Mouse (Mus musculus): ENCODE data around the gene Olr1. TPM values are rescaled to one million over a fixed set of nuclear protein-coding genes. Genes with fewer than 3 reads are reported as not detected.
"Not testable (repeated sequence)": the region's sequence is repeated elsewhere in the genome, so short reads cannot be mapped to it uniquely, and the experiment has no call there.

The Olr1 gene
- total RNA-seq, 2 experiments from 2014 or later = 0.07 to 0.17 TPM

DNA sequence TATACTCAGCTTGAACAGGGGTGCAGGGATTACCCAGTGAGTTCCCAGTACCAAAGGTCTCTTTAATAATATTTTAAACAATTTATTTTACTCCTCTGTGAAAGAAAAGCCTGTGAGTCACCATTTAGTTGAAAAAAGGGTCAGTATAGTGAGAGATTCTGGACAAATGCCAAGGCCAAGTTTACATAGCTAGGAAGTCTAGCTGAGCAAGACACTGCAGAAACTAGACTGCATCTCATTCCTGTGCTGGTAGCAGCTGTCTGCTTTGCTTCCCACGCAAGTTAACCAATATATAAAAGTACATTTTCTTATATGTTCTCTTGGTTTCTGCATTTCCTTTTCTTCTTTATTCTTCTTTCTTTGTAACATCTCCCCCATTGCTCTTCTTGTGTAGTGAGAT, 6.4 kb upstream of the Olr1 start:
- no peak for DNase-seq
- intact Hi-C loops (cut with DNase I) = no loop called here

DNA sequence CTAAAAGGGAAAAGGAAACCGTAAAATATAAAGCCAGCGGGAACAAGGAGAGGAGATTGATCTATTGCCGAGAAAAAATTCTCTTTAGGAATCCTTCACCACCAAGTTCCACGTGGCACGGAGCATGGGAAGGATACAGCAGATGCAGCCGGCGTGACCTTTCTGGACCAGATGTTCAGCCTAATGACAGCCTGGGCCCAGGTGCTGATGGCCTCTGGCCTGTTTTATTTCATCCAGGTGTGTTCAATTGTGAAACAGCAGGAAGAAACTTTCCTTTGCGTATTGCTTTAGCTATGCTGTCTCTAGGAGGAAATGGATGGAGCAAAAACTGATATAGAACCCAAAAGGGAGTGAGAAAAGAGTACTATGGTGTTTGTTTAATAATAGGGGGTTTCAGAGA, 5.9 kb upstream of the Olr1 start:
- DNase-seq = no peak
- intact Hi-C loops (cut with DNase I) = no loop called here

- no peak for DNase-seq
- intact Hi-C loops (cut with DNase I) = no loop called here
These were observed 5.4 kb upstream of the Olr1 start, which contains the start of gene Tmem52b for GRCm38 (mm10) chr6:129512367-129512766. TSS of gene Tmem52b (plus strand) at chr6:129512555.

- intact Hi-C loops (cut with DNase I) = no loop called here
- DNase-seq = no peak
These were observed 3.4 kb upstream of the Olr1 start for GRCm38 (mm10) chr6:129510120-129510911.

DNA sequence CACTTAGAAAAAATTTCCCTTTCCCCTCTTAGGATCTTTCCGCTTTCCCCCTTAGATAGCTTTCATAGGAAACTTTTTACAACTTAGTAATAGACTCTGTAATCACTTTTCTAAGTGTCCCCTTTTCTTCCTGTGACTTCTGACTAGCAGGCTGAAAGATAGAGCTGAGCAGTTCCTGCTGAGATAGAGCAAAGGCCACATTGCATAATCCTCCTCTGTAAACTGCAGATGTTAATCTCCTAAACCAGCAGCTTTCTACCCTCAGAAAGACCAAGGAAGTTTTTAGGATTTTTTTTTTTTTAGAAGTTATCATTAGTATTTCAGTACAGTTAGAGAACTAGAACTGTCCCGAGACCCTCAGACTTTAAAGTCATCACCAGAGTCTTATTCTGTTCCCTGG, 3.5 kb downstream of the Olr1 start:
- DNase-seq = no peak
- intact Hi-C loops (cut with DNase I) = no loop called here

- DNase-seq; intact Hi-C loops (cut with DNase I): not testable (repeated sequence)
These were observed 7.4 kb downstream of the Olr1 start for GRCm38 (mm10) chr6:129499516-129499915.

DNA sequence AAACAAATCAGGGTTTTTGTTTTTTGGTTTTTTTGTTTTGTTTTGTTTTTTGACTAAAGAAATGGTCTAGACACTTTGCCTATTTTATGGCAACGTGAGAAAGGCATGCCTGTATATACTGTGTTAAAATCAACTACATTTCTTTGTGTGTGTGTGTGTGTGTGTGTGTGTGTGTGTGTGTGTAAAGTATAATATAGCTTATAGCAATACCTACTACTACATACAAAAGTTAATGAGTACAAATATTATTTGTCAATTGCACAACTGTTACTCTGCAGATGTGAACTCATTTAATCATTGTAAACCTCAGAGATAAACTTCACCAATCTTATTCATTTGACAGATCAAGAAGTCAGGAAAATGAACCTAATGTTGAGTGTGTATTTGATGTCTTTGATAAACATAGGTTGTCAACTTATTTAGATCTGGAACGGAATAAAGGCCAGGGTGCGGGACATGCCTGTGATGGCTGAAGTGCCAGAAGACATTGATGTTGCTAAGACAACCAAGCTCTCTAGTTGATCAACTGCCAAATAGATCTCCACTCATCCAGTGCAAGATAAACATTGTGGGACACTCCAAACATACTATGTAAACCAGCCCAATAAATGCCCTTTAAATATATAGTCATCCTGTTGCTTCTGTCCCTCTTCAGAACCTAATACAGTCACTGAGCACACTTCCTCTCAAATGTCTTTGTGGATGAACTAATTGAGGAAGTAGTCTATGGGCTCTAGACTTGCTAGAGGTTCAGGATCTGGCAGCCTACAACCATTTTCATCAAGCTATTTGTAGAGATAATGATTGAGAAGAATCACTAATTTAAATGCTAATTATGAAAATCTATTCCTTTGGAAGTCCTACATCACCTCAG, 9.4 kb downstream of the Olr1 start:
- intact Hi-C loops (cut with DNase I) = no loop called here
- DNase-seq = no peak

- intact Hi-C loops (cut with DNase I) = no loop called here
- no peak for DNase-seq
These were observed 12.0 kb downstream of the Olr1 start for GRCm38 (mm10) chr6:129494924-129495323.

DNA sequence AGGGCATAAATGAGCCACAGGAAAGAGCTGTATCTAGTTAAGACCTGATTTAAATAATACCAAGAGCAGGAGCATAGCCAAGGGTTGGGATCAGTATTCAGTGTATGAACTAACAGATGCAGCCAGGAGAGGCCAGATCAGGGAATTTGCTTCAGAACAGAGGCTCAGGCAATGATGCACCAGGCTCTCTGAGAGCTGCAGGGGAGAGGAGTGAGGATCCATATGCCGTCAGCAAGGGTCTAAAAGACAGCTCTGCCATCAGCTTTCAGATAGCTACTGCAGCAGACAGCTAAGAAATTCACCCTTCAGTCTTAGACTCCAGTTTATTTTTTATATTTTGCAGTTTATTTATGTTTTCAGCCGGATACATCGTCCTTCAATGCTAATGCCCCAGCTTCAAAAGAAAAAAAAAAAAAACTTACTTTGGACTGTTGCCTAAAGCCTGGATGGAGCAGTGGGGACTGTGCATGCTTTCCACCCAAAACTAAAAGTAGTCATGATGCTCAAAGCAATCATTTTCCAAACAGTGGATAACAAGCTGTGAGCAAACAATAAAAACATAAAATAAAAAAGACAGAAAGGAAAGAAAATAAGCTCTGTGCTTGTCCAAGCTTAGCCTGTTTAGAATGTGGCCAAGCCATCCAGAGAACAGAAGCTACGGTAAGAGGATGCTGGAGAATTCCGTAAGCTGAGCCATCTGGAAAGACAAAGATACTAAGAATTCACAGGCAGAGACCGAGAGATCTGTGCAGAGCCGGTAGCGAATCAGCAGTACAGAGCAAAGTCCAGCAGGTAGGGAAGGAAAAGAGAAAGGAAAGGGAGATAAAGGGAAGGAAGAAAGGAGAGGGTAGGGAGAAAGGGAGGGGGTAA, 26.6 kb downstream of the Olr1 start:
- intact Hi-C loops (cut with DNase I) = no loop called here

GRCm38 (mm10) chr6:129476404-129477126, 30.4 kb downstream of the Olr1 start:
- intact Hi-C loops (cut with DNase I) = loop anchor here (1.0 to 5.0 kb wide), 2 partner anchors 41 to 83 kb away; no protein-coding TSS in a partner anchor
- DNase-seq = peak; percentile 26 to 52

More for the DNA sequence above, 26.6 kb downstream of the Olr1 start:
- no peak for DNase-seq

GRCm38 (mm10) chr6:129472627-129473026, 34.3 kb downstream of the Olr1 start:
- intact Hi-C loops (cut with DNase I) = no loop called here
- peak in 1 of 2 experiments; percentile 5 for DNase-seq

GRCm38 (mm10) chr6:129471386-129471785, 35.6 kb downstream of the Olr1 start:
- intact Hi-C loops (cut with DNase I) = no loop called here
- no peak for DNase-seq

GRCm38 (mm10) chr6:129451411-129452039, 55.4 kb downstream of the Olr1 start, which contains the start of gene Clec1a:
TSS of gene Clec1a (minus strand) at chr6:129452000.
- intact Hi-C loops (cut with DNase I) = no loop called here

DNA sequence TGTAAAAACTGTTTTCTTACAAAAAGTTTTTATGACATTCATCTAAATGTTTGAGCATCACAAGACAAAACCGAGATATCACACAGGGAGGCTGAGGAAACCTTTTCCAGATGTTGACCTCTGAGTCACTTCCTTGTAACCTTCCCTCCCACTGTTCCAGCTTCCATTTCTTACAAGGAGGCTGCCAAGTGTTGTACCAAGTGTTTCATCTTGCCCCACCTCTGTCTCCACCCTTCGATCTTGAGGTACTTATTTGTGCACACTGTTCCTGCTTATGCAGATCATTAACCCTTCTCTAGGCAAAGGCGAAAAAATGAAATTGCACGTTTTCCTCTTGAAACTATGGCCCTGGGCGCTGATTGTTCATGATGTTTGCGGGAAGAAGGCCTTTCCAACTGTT, 57.2 kb downstream of the Olr1 start:
- peak in 1 of 2 experiments; percentile 25 for DNase-seq
- intact Hi-C loops (cut with DNase I) = loop anchor here (2.0 kb wide), 1 partner anchor 23 kb away; no protein-coding TSS in a partner anchor

More at GRCm38 (mm10) chr6:129451411-129452039, 55.4 kb downstream of the Olr1 start, which contains the start of gene Clec1a:
- peak; percentile 43 to 47 for DNase-seq

DNA sequence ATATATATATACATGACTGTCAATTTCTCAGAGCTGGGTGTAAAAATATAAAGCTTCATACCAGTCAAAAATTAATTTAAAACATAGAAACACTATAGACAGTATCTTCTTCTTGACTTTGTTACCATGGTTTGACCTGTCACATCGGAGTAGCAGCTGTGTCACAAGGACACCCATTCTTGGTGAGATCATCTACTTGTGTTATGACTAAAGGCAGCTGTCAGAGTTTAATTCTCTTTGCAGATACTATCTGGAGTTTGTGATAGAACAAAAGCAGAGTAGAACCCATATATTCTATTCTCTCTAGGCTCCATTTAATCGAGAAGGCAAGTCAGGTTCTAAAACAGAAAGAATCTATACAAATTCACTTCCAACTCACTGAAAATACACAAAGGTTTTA, 68.9 kb downstream of the Olr1 start:
- intact Hi-C loops (cut with DNase I) = no loop called here

GRCm38 (mm10) chr6:129436025-129436424, 70.9 kb downstream of the Olr1 start:
- intact Hi-C loops (cut with DNase I) = no loop called here
- no peak for DNase-seq

More for the DNA sequence above, 68.9 kb downstream of the Olr1 start:
- no peak for DNase-seq

Measured in heart, postnatal 10 days (tissue).